Mouse (Mus musculus) megakaryocyte progenitor cell, adult 5-6 weeks (primary cell): ENCODE data around the gene Dnajb11. TPM values are rescaled to one million over a fixed set of nuclear protein-coding genes. Genes with fewer than 3 reads are reported as not detected.
A peak's percentile ranks its signal among the peaks of the same experiment; 100 is the strongest.

ENCODE experiments used
- ATAC-seq: replicated peaks from 2 replicates; pipeline ENCODE4 v1.8.0; 2016; ENCODE audit warnings: mild to moderate bottlenecking, moderate TSS enrichment, inconsistent platforms; ENCODE audit not compliant: poor library complexity
- total RNA-seq, 2 experiments: library from RNA; stranded (forward) in 1 of 2; stranded (reverse) in 1 of 2; fragments of 157-497, 149-512 nt in 1 of 2; fragments of 200-1000 nt in 1 of 2; gene quantifications; 2 replicates each; pipeline versions ENCODE4 v1.2.3 to v1.2.4; 2015 to 2017

Dnajb11 gene
- 86.1 and 89.8 TPM in 2 replicates for total RNA-seq (2015)
- total RNA-seq (2017): 186 and 206 TPM in 2 replicates

DNA sequence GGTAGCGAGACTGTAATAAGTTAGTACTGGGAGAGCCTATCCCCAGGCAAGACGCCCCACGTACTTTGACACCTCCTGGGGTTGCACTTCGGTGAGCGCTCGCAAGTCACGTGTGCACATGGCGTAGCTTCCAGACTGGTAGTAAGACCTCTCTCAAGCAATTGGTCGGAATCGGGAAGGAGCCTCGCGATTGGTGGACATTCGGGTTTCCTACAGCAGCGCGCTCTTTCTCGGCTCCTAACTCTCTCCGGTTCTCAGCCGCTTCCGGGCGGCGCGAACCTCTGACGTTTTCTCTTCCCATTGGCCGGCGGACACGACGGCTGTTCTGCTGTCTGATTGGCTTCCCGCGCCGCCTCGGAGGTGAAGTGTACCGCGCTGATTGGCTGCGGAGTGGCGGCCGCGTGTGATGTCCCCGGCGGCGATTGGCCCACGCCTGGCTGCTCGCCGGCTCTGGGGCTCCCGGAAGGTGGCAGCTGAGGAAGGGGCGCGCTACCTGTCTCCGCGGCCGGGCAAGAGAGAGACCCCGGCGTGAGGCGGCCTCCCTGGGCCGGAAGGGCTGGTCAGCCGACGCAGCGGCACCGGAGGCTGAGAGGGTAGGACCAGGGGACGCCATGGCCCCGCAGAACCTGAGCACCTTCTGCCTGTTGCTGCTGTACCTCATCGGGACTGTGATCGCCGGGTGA lies at the start of gene Dnajb11, which contains the start of gene Tbccd1:
Dnajb11 (plus strand) TSS at position 415 of the 683 bp plus-strand sequence.
Tbccd1 (minus strand) TSS at position 239 of the 683 bp plus-strand sequence.
- peak; percentile 86 for ATAC-seq

DNA sequence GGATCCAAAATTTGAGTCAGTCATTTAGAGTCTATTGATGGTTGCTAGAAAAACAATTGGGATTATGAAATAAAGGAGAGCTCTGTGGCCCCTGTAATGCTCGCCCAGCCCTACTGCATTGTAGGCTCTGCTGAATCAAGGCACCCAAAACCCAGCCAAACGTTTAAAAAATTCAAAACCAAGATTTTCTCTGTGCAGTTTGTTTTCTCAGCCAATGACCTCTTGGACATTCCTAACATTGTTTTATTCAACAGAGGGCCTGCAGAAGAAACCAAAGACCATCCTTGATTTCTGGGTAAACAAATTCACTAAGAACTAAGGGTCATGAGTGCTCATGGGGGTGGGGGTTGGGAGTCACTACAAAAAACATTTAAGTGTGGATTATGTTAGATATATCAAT lies 46.2 kb upstream of the Dnajb11 start, which contains the start of gene Crygs:
Crygs (minus strand) TSS at position 101 of the 400 bp plus-strand sequence.
- no peak for ATAC-seq

- ATAC-seq: peak; percentile 42; the same call in 1 of the 2 replicates
Observed at GRCm38 (mm10) chr16:22820731-22821130, 36.9 kb upstream of the Dnajb11 start.

DNA sequence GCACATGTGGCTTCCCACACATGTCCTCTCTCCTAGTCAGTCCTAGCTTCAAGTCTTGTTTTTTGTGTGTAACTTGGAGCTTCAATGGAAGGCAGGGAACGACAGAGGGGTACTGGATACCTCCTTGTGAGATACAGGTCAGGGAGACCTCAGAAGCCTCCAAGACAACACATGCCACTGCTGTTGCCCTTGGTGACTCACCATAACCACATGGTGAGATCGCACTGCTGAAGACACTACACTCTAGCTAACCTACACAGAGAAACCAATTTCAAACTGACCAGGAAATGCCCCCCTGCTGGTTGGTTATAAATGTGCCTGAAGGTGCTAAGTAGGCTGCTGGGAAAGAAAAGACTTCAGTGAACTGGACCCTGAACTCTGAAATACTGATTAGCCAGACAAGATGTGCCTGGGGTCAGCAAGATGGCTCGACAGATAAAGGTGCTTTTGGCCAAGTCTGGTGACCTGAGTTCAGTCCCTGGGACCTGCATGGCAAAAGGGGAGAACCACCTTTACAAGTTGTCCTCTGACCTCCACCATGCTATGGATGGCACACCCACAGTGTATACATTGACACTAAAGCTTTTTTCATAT lies 24.6 kb upstream of the Dnajb11 start:
- ATAC-seq: no peak

GRCm38 (mm10) chr16:22839146-22839857 lies 18.3 kb upstream of the Dnajb11 start:
- ATAC-seq: no peak

- ATAC-seq: no peak
Observed at GRCm38 (mm10) chr16:22842871-22843270, 14.8 kb upstream of the Dnajb11 start.

DNA sequence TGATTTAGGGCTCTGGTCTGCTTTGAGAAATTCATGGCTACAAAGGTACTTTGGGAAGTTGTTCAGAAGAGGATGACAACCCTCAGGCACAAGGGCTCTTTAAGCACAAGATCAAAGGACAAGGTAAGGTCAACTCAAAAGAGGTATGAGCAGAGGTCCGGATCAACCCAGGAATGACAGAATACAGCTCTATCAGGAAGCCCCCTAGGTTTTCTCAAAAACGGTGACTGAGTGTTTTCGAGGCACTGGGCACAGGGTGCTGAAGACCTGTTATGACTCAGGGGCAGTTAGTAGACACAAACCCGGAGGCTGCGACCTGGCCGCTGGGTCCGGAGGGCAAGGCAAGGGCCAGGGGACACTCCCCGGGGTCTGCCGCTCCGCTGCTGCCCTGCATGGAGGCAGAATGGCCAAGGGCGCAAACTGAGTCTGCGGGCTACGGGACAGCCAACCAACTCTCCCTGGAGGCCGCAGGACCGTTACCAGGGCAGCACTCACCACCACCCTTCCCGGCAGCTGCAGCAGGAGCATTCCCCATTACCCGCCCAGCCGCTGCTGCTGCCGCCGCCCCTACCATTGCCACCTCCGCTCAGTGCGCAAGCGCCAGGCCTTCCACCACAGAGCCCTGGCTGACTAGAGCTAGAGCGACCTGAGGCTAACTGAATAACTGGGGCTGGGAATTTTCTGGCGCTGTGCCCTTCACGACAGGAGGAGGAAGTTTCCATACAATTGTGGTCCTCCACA lies 13.4 kb upstream of the Dnajb11 start:
- ATAC-seq: peak; percentile 95

DNA sequence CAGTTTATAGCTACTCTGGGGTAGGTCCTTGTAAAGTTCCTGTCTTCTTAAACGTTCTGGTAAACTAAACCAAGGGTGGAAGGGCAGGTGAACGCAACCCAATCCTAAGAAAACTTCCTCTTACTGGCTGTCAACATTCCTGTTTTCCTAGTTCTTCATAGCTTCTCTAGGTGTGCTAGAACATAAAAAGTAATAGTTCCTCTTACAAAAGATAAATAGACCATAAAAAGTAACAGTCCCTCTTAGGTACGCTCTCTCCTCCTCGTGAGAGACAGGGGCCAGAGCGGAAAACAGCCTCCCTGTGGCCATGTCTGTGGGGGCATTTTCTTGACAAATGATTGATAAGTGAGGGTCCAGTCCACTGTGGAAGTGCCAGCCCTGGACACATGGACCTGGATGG lies 12.8 kb upstream of the Dnajb11 start:
- no peak for ATAC-seq

DNA sequence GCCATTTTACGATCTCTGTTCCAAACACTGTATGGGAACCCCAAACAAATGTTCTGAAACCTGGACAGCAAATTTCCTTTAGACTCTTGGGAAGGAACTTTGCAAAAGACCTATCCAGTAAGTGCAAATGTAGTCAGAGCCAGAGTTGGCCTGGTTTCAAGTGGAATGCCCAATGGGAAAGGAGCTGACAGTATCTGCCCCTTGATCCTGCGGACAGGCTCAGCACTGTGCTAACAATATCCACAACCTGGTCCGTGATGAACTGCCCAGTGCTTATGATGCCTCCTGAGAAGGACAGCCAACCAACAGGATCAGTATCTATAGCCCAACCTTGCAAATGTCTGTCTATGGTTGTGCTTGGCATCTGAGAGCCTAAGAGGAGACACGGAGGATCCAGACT lies 12.2 kb upstream of the Dnajb11 start:
- no peak for ATAC-seq

GRCm38 (mm10) chr16:22847686-22848085 lies 10.0 kb upstream of the Dnajb11 start:
- ATAC-seq: no peak

- no peak for ATAC-seq
Observed at GRCm38 (mm10) chr16:22848331-22848730, 9.3 kb upstream of the Dnajb11 start.

- ATAC-seq: peak; percentile 38
Observed at GRCm38 (mm10) chr16:22852709-22853108, 4.9 kb upstream of the Dnajb11 start.

- ATAC-seq: peak; percentile 32
Observed at GRCm38 (mm10) chr16:22856773-22857172, 872 bp upstream of the Dnajb11 start.

- no peak for ATAC-seq
Observed at GRCm38 (mm10) chr16:22872397-22872796, 14.8 kb downstream of the Dnajb11 start.

- no peak for ATAC-seq
Observed at GRCm38 (mm10) chr16:22873369-22873768, 15.7 kb downstream of the Dnajb11 start.

DNA sequence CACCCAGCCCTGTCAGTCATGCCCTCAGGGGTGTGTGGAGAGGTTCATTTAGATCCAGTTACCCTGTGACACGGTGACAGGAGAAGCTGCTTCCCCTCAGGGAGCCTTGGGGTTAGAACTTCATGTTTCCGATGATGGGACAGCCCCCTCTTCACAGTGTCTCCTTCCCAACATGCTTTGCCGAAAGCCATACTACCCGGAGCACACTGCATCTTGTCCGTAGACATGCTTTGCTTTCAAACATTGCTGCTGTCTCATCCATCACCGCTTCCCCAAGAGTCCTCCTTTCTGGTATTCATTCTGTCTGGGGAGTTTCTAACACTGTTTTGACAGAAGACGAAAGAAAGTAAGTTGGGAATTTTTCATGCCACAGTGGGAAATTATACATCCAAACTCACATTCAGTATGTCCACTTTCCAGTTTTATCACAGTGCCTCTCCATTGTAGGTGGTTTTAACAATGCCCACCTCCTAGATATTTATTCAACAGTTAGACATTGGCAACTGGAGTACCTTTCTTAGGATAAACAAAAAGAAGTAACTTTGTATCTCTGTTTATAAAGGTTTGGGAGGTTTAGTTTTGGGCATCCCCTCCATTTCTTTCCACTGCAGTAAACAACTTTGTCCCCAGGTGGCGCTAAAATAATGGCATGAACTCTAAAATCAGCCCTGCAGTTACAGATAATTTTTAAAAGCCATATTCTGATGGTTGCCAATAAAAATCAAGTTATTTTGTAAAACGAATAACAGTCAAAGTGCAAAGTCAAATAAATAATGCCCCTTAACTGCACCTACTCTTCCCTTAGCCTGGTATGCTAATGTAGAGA lies 18.8 kb downstream of the Dnajb11 start:
- ATAC-seq: no peak; the same call in 1 of the 2 replicates

- no peak for ATAC-seq
Observed at GRCm38 (mm10) chr16:22877660-22878390, 20.2 kb downstream of the Dnajb11 start.

- ATAC-seq: no peak
Observed at GRCm38 (mm10) chr16:22878716-22879115, 21.1 kb downstream of the Dnajb11 start.

- no peak for ATAC-seq
Observed at GRCm38 (mm10) chr16:22879945-22880595, 22.4 kb downstream of the Dnajb11 start.
